Mouse (Mus musculus) stomach, embryonic 16.5 days (tissue): ENCODE data around the gene Tmem108. TPM values are rescaled to one million over a fixed set of nuclear protein-coding genes. Genes with fewer than 3 reads are reported as not detected.

Source experiments
- ATAC-seq: fragments of 200-750 bp; cut with Nextera tagmentation; 2 replicates; pipeline ENCODE4 v1.8.0; 2017; ENCODE audit warnings: moderate number of reproducible peaks, moderate TSS enrichment; ENCODE audit not compliant: insufficient read depth, low FRiP score
- H3K27ac ChIP-seq: fragments of 300-500 bp; sonication (generic); 2 replicates; pipeline ENCODE4 v1.5.1; 2014; ENCODE audit warnings: low read length
- H3K27me3 ChIP-seq: fragments of 300-500 bp; sonication (generic); 2 replicates; pipeline ENCODE4 v1.6.1; 2014; ENCODE audit warnings: low read length, control low read depth, mixed read lengths; ENCODE audit not compliant: control insufficient read depth, insufficient read depth
- H3K36me3 ChIP-seq: fragments of 300-500 bp; sonication (generic); 2 replicates; pipeline ENCODE4 v1.6.1; 2014; ENCODE audit warnings: low read length; ENCODE audit not compliant: control insufficient read depth, insufficient read depth
- H3K4me1 ChIP-seq: fragments of 300-500 bp; sonication (generic); 2 replicates; pipeline ENCODE4 v1.6.1; 2014; ENCODE audit warnings: low read length, control low read depth, mixed read lengths; ENCODE audit not compliant: control insufficient read depth, insufficient read depth
- H3K4me2 ChIP-seq: fragments of 300-500 bp; sonication (generic); 2 replicates; pipeline ENCODE4 v1.6.1; 2014; ENCODE audit warnings: low read depth, low read length, mixed read lengths
- H3K4me3 ChIP-seq: fragments of 300-500 bp; sonication (generic); replicated peaks from 2 replicates; pipeline ENCODE4 v1.5.1; 2014; ENCODE audit warnings: mild to moderate bottlenecking, low read length
- H3K9ac ChIP-seq: fragments of 300-500 bp; sonication (generic); 2 replicates; pipeline ENCODE4 v1.6.1; 2014; ENCODE audit warnings: low read length
- H3K9me3 ChIP-seq: fragments of 300-500 bp; sonication (generic); replicated peaks from 2 replicates; pipeline ENCODE4 v1.6.1; 2016; ENCODE audit warnings: low read length, control low read depth; ENCODE audit not compliant: control insufficient read depth
- WGBS: fragments of 180-500 bp; shearing (Covaris S2); extraction: QIAGEN DNeasy Blood & Tissue Kit; methylation state at CpG from one replicate; pipeline ENCODE4 v1.1.7; 2014; 5-methylcytosine and 5-hydroxymethylcytosine counted together
- polyA plus RNA-seq: library from polyadenylated mRNA; unstranded; fragments of >200 nt; fragmentation: Nextera tagmentation; extraction: Ambion mirVana; gene quantifications from 2 replicates; pipeline ENCODE4 v1.2.1, GENCODE M21; 2015

Tmem108 gene
- polyA plus RNA-seq, 1 experiment from 2014 or later = 10.3 TPM

GRCm38 (mm10) chr9:103700240-103700639 is 61.4 kb downstream of the Tmem108 start:
- no peak for ATAC-seq
- Histone ChIP-seq H3K4me2 (no peak overlapping the region), H3K27me3 (no peaks in the 10 kb centered on the region), H3K9me3 (no peaks in the 10 kb centered on the region), H3K9ac (no peak overlapping the region), H3K4me1 (no peaks in the 10 kb centered on the region), H3K27ac (no peak overlapping the region), H3K36me3 (no peaks in the 10 kb centered on the region), H3K4me3 (no peak overlapping the region)
- 91% methylated on average over 1 of the region's 1 CpGs for WGBS

- H3K4me2 ChIP-seq = no peak overlapping the region
- no peak for ATAC-seq
- WGBS = 58% methylated on average over 6 of the region's 6 CpGs
- no peak overlapping the region for H3K27ac ChIP-seq
- H3K27me3 ChIP-seq = no peaks in the 10 kb centered on the region
- no peak overlapping the region for H3K9ac ChIP-seq
- H3K4me1 ChIP-seq = no peaks in the 10 kb centered on the region
- no peaks in the 10 kb centered on the region for H3K9me3 ChIP-seq
- H3K36me3 ChIP-seq = no peaks in the 10 kb centered on the region
- H3K4me3 ChIP-seq = no peak overlapping the region
Observed at GRCm38 (mm10) chr9:103696967-103697366, 64.7 kb downstream of the Tmem108 start.

- H3K27me3 ChIP-seq = no peaks in the 10 kb centered on the region
Observed at GRCm38 (mm10) chr9:103693826-103694225, 67.8 kb downstream of the Tmem108 start.

GRCm38 (mm10) chr9:103692699-103693098 is 68.9 kb downstream of the Tmem108 start:
- H3K4me1 ChIP-seq = no peaks in the 10 kb centered on the region
- 54% methylated on average over 4 of the region's 4 CpGs for WGBS
- no peak overlapping the region for H3K9ac ChIP-seq
- no peaks in the 10 kb centered on the region for H3K27me3 ChIP-seq
- H3K4me2 ChIP-seq = no peak overlapping the region
- no peak overlapping the region for H3K27ac ChIP-seq
- no peaks in the 10 kb centered on the region for H3K9me3 ChIP-seq
- no peak overlapping the region for H3K4me3 ChIP-seq
- H3K36me3 ChIP-seq = no peaks in the 10 kb centered on the region
- ATAC-seq = peak; percentile 21; the same call in 1 of the 2 replicates

More at GRCm38 (mm10) chr9:103693826-103694225, 67.8 kb downstream of the Tmem108 start:
- ATAC-seq = no peak
- H3K9me3 ChIP-seq = no peaks in the 10 kb centered on the region
- H3K4me2 ChIP-seq = no peak overlapping the region
- no peaks in the 10 kb centered on the region for H3K36me3 ChIP-seq
- H3K9ac ChIP-seq = no peak overlapping the region
- H3K4me3 ChIP-seq = no peak overlapping the region
- no peak overlapping the region for H3K27ac ChIP-seq
- H3K4me1 ChIP-seq = no peaks in the 10 kb centered on the region

GRCm38 (mm10) chr9:103691847-103692246 is 69.8 kb downstream of the Tmem108 start:
- no peak overlapping the region for H3K4me2 ChIP-seq
- H3K4me1 ChIP-seq = no peaks in the 10 kb centered on the region
- no peaks in the 10 kb centered on the region for H3K36me3 ChIP-seq
- WGBS = 85% methylated on average over 9 of the region's 9 CpGs
- H3K27ac ChIP-seq = no peak overlapping the region
- H3K9me3 ChIP-seq = no peaks in the 10 kb centered on the region
- no peak overlapping the region for H3K9ac ChIP-seq
- no peak overlapping the region for H3K4me3 ChIP-seq
- no peak for ATAC-seq
- no peaks in the 10 kb centered on the region for H3K27me3 ChIP-seq

GRCm38 (mm10) chr9:103690446-103690845 is 71.2 kb downstream of the Tmem108 start:
- Histone ChIP-seq H3K36me3 (no peaks in the 10 kb centered on the region), H3K27ac (no peak overlapping the region), H3K27me3 (no peaks in the 10 kb centered on the region), H3K9ac (no peak overlapping the region), H3K9me3 (no peaks in the 10 kb centered on the region), H3K4me2 (no peak overlapping the region), H3K4me1 (no peaks in the 10 kb centered on the region), H3K4me3 (no peak overlapping the region)
- no peak for ATAC-seq
- 50% methylated on average over 3 of the region's 3 CpGs for WGBS

GRCm38 (mm10) chr9:103689697-103690096 is 71.9 kb downstream of the Tmem108 start:
- no peak for ATAC-seq
- Histone ChIP-seq H3K27ac (no peak overlapping the region), H3K27me3 (no peaks in the 10 kb centered on the region), H3K4me3 (no peak overlapping the region), H3K4me2 (no peak overlapping the region), H3K4me1 (no peaks in the 10 kb centered on the region), H3K36me3 (no peaks in the 10 kb centered on the region), H3K9ac (no peak overlapping the region), H3K9me3 (no peaks in the 10 kb centered on the region)
- WGBS = 58% methylated on average over 7 of the region's 7 CpGs

GRCm38 (mm10) chr9:103689006-103689405 is 72.6 kb downstream of the Tmem108 start:
- Histone ChIP-seq H3K27ac (no peak overlapping the region), H3K36me3 (no peaks in the 10 kb centered on the region), H3K9me3 (no peaks in the 10 kb centered on the region), H3K27me3 (no peaks in the 10 kb centered on the region), H3K4me1 (no peaks in the 10 kb centered on the region), H3K4me3 (no peak overlapping the region), H3K9ac (no peak overlapping the region), H3K4me2 (no peak overlapping the region)
- 79% methylated on average over 10 of the region's 10 CpGs for WGBS
- no peak for ATAC-seq

- no peaks in the 10 kb centered on the region for H3K4me1 ChIP-seq
- H3K27me3 ChIP-seq = no peaks in the 10 kb centered on the region
- H3K9me3 ChIP-seq = no peaks in the 10 kb centered on the region
- H3K27ac ChIP-seq = no peak overlapping the region
- no peaks in the 10 kb centered on the region for H3K36me3 ChIP-seq
- no peak overlapping the region for H3K4me3 ChIP-seq
- 56% methylated on average over 6 of the region's 6 CpGs for WGBS
- no peak overlapping the region for H3K4me2 ChIP-seq
- no peak for ATAC-seq
- H3K9ac ChIP-seq = no peak overlapping the region
Observed at GRCm38 (mm10) chr9:103687130-103687529, 74.5 kb downstream of the Tmem108 start.
